Mouse (Mus musculus) lung, postnatal 14 days (tissue): Measurements from ENCODE around the gene Jade3.
A peak's percentile ranks its signal among the peaks of the same experiment; 100 is the strongest.
"Not testable (repeated sequence)": the region's sequence is repeated elsewhere in the genome, so short reads cannot be mapped to it uniquely, and the experiment has no call there.

Experiments
- DNase-seq: peaks from one replicate; pipeline ENCODE4 v3.0.0; 2021

The Jade3 gene

DNA sequence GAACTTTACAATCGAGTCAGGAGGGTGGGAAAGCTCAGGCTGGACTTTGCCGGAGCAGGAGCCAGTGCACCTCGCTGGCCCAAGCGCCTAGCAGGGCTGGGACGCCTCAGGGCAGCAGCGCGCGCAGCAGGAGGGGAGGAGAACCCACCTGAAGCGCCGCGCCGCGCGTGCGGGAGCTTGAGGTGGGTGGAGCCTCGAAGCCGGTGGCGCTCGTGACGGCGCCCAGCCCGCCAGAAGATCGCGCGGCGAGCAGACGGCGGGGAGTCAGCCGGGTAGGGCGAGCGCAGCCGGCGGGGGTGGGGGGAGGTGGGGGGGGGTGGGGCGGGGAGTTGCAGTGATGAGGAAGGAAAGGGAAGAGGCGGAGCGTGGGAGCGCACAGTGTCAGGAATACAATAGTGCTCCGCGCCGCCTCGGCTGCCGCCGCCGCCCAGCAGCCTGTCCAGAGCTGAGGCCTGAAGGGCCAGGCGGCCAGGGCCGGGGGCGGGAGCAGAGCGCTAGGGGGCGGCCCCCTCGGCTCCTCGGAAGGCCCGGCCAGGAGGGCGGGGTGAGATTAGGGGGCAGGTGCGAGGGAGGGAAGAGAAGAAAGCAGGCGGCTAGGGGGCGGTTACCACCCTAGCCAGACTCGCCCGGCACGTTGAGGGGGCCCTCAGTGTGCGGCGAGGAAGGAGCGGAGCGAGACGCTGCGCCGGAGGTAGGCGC lies at the start of gene Jade3:
Gene Jade3 (plus strand): TSS at position 549 of the 699 bp plus-strand sequence.
- DNase-seq: peak; percentile 76

GRCm38 (mm10) chrX:20379347-20380014 lies 46.0 kb upstream of the Jade3 start:
- DNase-seq: no peak

GRCm38 (mm10) chrX:20382260-20382659 lies 43.2 kb upstream of the Jade3 start:
- no peak for DNase-seq

GRCm38 (mm10) chrX:20387006-20387405 lies 38.5 kb upstream of the Jade3 start:
- DNase-seq: no peak

GRCm38 (mm10) chrX:20391964-20392363 lies 33.5 kb upstream of the Jade3 start:
- not testable (repeated sequence) for DNase-seq

- no peak for DNase-seq
These were observed 32.5 kb upstream of the Jade3 start for GRCm38 (mm10) chrX:20392942-20393341.

- no peak for DNase-seq
These were observed 21.4 kb upstream of the Jade3 start for GRCm38 (mm10) chrX:20404068-20404467.

DNA sequence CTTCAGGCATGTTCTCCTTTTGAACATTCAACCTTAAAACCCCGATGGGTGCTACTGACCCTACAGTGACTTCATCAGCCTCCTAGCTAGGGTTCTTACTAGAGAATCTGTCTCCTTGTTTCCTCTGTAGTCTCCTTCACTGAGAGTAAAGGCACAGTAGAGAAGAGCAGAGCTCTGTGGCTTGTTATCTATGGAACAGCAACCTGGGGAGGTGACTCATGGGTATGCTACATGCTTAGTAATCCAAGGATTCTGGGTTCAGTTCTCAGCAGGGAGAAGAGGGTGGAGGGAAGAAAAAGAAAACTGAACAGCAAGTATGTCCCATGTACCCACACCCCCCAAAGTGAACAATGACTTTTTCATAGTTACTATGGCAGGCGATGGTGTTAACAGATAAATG lies 18.6 kb upstream of the Jade3 start:
- no peak for DNase-seq

DNA sequence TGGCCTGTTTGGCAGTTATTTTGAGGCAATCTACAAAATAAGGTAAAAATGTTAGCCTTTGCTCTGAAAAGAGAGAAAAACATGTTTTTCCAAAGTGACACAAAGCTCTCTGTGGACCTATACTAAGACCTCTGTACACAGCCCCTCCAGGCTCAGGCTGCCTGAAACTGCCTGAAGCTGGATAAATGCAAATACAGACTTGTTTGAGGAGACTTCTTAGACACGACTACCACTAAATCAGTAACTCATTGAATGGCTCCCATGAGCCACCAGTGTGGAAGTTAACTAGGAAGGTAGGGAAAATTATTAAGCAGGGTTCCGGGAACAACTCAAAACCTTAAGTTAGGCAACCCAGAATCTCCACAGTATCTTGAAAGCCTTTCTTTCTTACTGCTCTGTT lies 17.8 kb upstream of the Jade3 start:
- DNase-seq: no peak

GRCm38 (mm10) chrX:20411382-20411781 lies 14.1 kb upstream of the Jade3 start:
- DNase-seq: no peak

GRCm38 (mm10) chrX:20412221-20412620 lies 13.3 kb upstream of the Jade3 start:
- no peak for DNase-seq

DNA sequence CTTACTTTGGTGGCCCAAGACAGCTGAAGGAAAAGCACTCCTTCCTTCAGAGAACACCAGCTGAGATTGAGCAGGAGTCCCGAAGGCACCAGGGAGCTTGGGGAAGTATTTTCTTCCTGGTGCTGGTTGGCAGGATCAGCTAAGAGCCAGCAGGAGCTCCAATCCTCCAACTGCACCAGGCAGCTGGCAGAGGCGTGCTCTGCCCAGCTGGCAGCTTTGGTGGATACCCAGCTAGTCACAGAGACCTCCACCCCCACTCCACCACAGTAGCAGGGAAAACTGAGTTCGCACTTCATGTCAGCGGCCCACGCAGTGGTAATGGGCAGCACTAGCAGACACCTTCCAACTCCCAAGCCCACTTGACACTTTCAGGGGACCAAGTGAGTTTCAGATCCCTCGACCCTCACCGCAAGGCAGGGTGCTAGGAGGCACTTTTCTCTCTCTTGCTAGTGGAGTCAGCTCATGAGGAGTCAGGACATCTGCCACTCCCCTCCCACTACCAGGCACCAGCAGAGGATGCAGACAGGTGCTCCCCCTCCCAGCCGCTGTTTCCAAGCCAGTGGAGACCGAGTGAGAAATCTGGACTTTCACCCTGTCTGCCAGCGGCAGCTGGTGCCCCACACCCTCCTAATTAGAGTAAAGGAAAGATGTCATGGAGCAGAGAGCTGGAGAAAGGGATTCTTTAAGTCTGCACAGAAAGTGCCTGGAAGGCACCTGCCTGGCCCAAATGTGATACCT lies 10.4 kb upstream of the Jade3 start:
- no peak for DNase-seq

DNA sequence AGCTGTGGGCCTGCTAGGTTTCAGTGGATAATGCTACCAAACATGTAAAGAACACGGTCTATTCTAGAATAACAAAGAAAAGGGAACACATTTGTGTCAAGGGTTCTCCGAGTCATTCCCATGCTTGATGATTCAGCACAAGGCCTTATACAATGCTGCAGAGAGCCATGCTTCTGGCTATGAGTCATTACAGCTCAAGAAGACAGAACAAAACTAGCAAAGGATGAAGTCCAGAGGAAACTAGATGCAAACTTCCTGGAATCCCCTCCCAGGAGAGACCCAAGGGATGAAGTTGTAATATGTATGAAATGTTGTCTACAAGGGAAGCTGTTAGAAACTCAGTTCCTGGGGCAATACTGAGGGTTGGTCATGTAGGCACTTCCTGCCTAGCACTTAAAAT lies 7.0 kb upstream of the Jade3 start:
- DNase-seq: no peak

GRCm38 (mm10) chrX:20419536-20419935 lies 6.0 kb upstream of the Jade3 start:
- DNase-seq: no peak

- DNase-seq: peak; percentile 35
These were observed 456 bp downstream of the Jade3 start for GRCm38 (mm10) chrX:20425839-20426449.

GRCm38 (mm10) chrX:20483213-20483612 lies 57.7 kb downstream of the Jade3 start:
- no peak for DNase-seq

- no peak for DNase-seq
These were observed 72.2 kb downstream of the Jade3 start for GRCm38 (mm10) chrX:20497682-20498081.

- DNase-seq: no peak
These were observed 94.9 kb downstream of the Jade3 start for GRCm38 (mm10) chrX:20520290-20520939.

- no peak for DNase-seq
These were observed 96.1 kb downstream of the Jade3 start for GRCm38 (mm10) chrX:20521578-20521977.

GRCm38 (mm10) chrX:20532621-20533020 lies 107.1 kb downstream of the Jade3 start:
- DNase-seq: no peak

- DNase-seq: no peak
These were observed 118.4 kb downstream of the Jade3 start for GRCm38 (mm10) chrX:20543867-20544266.

DNA sequence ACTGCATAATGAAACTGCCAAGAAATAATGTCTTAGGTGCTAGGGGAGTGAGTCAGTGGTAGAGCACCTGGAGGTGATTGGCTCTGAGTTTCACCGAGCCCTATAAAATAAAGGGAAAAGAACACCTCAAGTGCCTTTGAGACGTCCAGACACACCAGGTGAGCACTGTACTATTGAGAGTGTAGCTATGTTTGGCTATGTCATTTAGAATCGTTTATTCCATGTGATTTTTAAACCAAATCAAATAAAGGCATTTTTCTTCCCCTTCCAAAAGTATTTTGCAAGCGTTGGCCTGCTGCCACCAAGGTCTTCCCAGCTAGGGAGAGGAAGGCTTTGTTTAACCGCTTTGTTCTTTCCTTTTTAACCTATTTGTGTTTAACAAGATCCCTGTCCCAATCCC lies 122.1 kb downstream of the Jade3 start:
- peak; percentile 61 for DNase-seq
